Mouse (Mus musculus): Measurements from ENCODE around the gene Kif13a.
A peak's percentile ranks its signal among the peaks of the same experiment; 100 is the strongest.

Gene Kif13a

DNA sequence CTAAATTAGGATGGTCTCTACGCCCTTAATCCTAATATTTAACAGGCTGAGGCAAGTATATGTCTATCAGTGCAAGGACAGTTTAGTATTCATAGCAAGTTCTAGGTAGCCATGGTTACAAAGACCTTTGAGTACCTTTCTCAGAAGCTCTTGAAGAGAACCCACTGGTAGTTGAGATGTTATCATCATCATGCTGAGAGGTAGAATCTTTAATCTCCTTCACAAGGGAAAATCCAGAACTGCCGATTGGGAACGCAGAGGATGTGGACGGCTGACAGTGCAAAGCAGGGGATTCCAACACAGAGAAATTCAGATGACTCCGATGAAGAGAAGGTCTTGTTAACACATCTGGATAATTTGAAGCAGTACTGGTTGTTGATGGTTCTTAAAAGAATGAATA, 216.2 kb downstream of the Kif13a start:
- H3K27me3 ChIP-seq (ENCODE audit: control insufficient read depth, insufficient read depth, low read length, poor library complexity, severe bottlenecking), result no peaks in the 10 kb centered on the region
- DNase-seq (ENCODE audit: low read depth, low spot score), result no peak
- peaks cover 16% of the 10 kb centered on the region; the same call in 1 of the 2 replicates for H3K36me3 ChIP-seq (ENCODE audit: control insufficient read depth, insufficient read depth, low read length, poor library complexity, severe bottlenecking)

DNA sequence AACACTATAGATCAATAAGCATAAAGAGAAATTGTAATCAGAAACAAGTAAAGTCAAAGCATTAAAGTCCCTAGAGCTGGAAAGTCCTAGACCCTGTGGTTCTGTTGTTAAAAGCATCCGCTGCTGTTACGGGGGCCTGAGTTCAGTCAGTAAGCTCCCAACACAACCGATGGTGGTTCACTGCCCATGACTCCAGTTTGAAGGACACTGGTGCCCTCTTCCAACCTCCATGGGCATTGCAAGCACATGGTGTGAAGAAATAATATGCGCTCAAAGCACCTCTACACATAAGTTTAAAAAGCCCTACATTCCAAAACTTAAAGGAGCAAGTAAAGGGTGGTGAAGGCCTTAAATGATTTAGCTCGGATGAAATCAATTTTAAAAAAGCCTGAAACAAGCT, 226.5 kb downstream of the Kif13a start:
- peak; percentile 51 for DNase-seq (ENCODE audit: low read depth, low spot score)
- Histone ChIP-seq H3K36me3 (ENCODE audit: control insufficient read depth, insufficient read depth, low read length, poor library complexity, severe bottlenecking) (peaks cover 9% of the 10 kb centered on the region), H3K27me3 (ENCODE audit: control insufficient read depth, insufficient read depth, low read length, poor library complexity, severe bottlenecking) (no peaks in the 10 kb centered on the region)

DNA sequence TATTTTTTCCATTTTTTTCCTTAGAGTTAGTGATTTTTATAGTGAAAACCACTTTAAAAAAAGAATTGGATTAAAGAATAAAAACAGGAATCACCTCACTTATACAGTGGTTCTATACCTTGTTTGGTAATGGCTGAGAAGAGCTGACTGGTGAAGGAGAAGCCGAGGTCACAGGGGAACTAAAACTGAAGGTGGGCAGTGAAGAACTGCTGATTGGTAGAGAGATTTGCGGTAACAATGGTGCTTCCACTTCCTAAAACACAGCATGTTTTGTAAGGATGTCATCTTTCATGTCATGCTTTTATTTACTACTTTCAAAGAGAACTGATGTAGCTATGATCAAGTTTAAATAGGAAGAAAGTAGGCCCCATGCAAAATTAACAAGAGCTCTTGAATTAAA, 228.2 kb downstream of the Kif13a start:
- DNase-seq (ENCODE audit: low read depth, low spot score), result peak; percentile 62
- peaks cover 12% of the 10 kb centered on the region for H3K36me3 ChIP-seq (ENCODE audit: control insufficient read depth, insufficient read depth, low read length, poor library complexity, severe bottlenecking)
- H3K27me3 ChIP-seq (ENCODE audit: control insufficient read depth, insufficient read depth, low read length, poor library complexity, severe bottlenecking), result no peaks in the 10 kb centered on the region

DNA sequence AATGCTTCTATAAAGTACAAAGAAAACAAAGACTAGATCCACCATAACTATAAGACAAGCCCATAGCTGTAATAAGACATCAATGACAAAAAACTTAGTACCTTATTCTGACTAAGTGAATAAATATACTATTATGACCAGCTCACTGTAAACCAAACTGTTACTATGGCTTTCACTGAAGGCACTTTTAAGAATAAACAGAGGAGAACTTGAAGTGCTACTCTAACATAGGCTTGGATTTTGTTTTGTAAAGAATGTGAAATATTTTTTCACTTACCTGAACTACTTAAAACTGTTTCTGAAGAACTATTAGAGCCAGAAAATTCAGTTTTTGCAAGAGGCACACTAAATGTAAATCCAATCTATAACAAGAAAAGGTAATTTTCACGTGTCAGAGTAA, 230.3 kb downstream of the Kif13a start:
- no peaks in the 10 kb centered on the region for H3K27me3 ChIP-seq (ENCODE audit: control insufficient read depth, insufficient read depth, low read length, poor library complexity, severe bottlenecking)
- DNase-seq (ENCODE audit: low read depth, low spot score), result no peak
- peaks cover 11% of the 10 kb centered on the region for H3K36me3 ChIP-seq (ENCODE audit: control insufficient read depth, insufficient read depth, low read length, poor library complexity, severe bottlenecking)
